Mouse (Mus musculus): ENCODE results near the gene Pomgnt1.

GRCm38 (mm10) chr4:116167404-116167803 is 43.8 kb downstream of the Pomgnt1 start, which contains the start of gene Tspan1:
- TF ChIP-seq POLR2A (IDR thresholded peaks at IDR 0.05; ENCODE audit: insufficient read length, low read depth) (no peak), USF1 (IDR thresholded peaks at IDR 0.05; ENCODE audit: low read depth) (no peak), MYOD1 (IDR thresholded peaks at IDR 0.05; ENCODE audit: control insufficient read depth in 1 of 3, insufficient read length in 2 of 3, low read depth in 2 of 3) (no peak), CEBPB (IDR thresholded peaks at IDR 0.05; ENCODE audit: insufficient read depth, poor library complexity, severe bottlenecking) (no peak), E2F4 (IDR thresholded peaks at IDR 0.05; ENCODE audit: insufficient read depth) (no peak), MYOG (IDR thresholded peaks at IDR 0.05; ENCODE audit: control insufficient read depth in 1 of 3, insufficient read depth in 1 of 3, insufficient read length in 2 of 3, low read depth in 2 of 3) (no peak)
